Mouse (Mus musculus): ENCODE results near the gene Micu2. TPM values are rescaled to one million over a fixed set of nuclear protein-coding genes. Genes with fewer than 3 reads are reported as not detected.
A peak's percentile ranks its signal among the peaks of the same experiment; 100 is the strongest.

Gene Micu2
- polyA plus RNA-seq, 1 experiment from 2014 or later, result 84.5 TPM

DNA sequence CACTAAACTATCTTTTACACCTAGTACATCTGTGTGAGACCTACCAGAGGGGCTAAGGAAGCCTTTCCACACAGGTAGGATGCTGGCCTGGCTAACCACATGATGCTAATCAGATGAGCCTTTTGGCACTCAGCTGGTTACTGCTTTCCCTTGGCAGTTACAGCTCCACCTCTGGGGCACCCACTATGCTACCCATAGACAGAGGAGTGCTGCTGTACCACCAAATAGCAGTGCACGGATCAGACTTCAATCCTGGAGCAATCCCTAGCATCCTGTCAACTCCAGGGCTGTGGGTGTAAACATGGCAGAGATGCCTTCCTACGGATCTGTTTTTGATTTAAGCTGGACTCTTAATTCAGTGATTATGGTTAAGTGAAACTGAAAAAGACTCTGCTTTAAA lies 13.3 kb downstream of the Micu2 start:
- 79% methylated on average over 2 of the region's 2 CpGs for WGBS
- Histone ChIP-seq H3K9me3 (no peaks in the 10 kb centered on the region), H3K36me3 (peaks cover 7% of the 10 kb centered on the region; the same call in 1 of the 2 replicates), H3K4me1 (replicated peaks) (no peaks in the 10 kb centered on the region), H3K27ac (no peak overlapping the region), H3K27me3 (replicated peaks) (no peaks in the 10 kb centered on the region), H3K4me2 (replicated peaks) (no peak overlapping the region), H3K9ac (no peak overlapping the region), H3K4me3 (replicated peaks) (no peak overlapping the region)
- ATAC-seq, result no peak

DNA sequence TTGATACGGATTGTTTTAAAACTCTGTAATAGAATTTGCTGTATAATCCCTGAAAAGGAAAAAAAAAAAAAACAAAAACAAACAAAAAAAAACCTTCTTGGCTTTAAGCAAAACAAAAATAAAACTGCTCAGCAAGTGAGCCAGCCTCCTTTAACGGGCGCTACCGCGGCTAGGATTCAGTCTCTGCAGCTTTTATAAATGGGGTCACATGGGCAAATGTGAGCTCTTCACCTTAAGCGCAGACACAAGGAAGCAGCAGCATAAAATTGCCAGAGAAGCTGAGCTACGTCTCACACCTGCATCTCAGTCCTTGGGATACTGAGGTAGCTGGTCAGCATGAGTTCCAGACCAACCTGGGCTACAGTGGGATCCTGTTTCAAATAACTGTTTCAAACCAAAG lies 16.6 kb downstream of the Micu2 start:
- Histone ChIP-seq H3K27me3 (replicated peaks) (no peaks in the 10 kb centered on the region), H3K27ac (no peak overlapping the region), H3K36me3 (no peaks in the 10 kb centered on the region), H3K9ac (no peak overlapping the region), H3K4me3 (replicated peaks) (no peak overlapping the region), H3K9me3 (no peaks in the 10 kb centered on the region), H3K4me2 (replicated peaks) (no peak overlapping the region), H3K4me1 (replicated peaks) (no peaks in the 10 kb centered on the region)
- 53% methylated on average over 7 of the region's 7 CpGs for WGBS
- ATAC-seq, result no peak

DNA sequence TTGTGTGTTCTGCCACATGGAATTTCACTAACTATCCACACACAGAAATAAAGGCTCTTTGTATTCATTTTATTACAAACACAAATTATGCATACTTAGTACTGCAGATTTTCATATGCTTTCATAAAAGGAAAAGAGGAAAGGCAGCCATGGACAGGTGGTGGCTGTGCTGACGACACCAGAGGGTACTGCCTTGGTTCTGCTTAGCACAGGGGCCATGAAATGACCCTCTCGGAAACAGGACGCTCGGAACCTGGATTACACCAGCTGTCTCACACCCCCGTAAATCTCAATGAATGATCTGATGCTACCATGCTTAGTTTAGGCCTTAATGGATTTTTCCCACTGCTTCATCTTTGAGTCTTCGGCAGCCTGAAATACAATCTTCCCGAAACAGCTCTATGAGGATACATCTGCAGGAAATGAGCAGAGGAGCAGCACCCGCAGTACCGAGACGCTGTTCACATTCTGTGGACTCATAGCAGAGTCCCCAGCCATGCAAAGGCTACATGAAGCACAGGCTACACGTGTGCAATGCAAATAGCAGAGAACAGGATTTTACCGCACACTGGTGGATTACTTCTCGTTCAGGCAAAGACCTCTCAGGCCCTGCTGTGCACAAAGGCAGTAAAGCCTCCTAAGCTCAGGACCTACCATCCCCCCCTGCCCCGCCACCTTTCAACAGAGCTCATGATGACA lies 17.2 kb downstream of the Micu2 start:
- Histone ChIP-seq H3K4me3 (replicated peaks) (no peak overlapping the region), H3K27me3 (replicated peaks) (no peaks in the 10 kb centered on the region), H3K9me3 (no peaks in the 10 kb centered on the region), H3K4me1 (replicated peaks) (no peaks in the 10 kb centered on the region), H3K9ac (no peak overlapping the region), H3K4me2 (replicated peaks) (no peak overlapping the region), H3K27ac (no peak overlapping the region), H3K36me3 (no peaks in the 10 kb centered on the region)
- ATAC-seq, result no peak
- WGBS, result 51% methylated on average over 14 of the region's 14 CpGs

DNA sequence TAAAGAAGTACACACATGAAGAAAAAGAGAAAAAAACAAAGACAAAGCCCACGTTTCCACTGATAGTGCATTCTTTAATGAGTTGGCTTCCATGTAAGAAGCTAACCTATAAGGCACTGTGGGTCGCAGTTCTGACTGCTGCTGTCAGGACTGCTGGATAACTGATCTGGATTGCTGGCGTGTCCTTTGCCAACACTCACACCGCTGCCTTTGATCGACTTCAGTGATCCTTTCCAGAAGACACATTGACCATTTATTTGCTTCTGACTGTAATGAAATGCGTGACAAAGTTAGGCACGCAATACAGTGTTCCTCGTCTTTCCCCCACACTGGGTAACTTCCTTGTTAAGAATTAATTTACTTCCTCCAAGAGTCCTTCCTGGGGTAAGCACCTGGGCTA lies 18.3 kb downstream of the Micu2 start:
- Histone ChIP-seq H3K9me3 (no peaks in the 10 kb centered on the region), H3K9ac (no peak overlapping the region), H3K4me3 (replicated peaks) (no peak overlapping the region), H3K4me1 (replicated peaks) (no peaks in the 10 kb centered on the region), H3K27me3 (replicated peaks) (no peaks in the 10 kb centered on the region), H3K36me3 (no peaks in the 10 kb centered on the region), H3K4me2 (replicated peaks) (no peak overlapping the region), H3K27ac (no peak overlapping the region)
- WGBS, result 70% methylated on average over 8 of the region's 8 CpGs
- no peak for ATAC-seq

DNA sequence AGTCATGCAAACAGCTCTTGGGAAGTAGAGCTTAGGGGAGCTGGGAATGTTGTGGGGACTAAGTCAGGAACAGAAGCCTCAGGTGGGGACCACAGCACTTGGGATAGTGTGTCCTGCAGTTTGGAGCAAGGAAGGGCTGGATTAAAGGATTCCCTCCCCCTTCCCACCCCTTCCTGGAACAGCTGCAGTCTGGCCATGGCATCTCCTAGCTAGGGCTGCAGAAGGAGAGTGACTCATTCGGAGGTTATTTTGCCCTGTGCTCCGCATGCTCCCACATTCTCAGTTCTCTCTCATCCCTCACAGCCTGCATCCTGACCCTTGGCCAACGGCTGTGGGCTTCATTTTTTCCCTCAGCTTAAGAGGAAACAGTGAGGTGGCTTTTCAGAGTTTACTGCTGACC lies 18.9 kb downstream of the Micu2 start:
- Histone ChIP-seq H3K4me2 (replicated peaks) (no peak overlapping the region), H3K4me1 (replicated peaks) (no peaks in the 10 kb centered on the region), H3K4me3 (replicated peaks) (no peak overlapping the region), H3K36me3 (no peaks in the 10 kb centered on the region), H3K9ac (no peak overlapping the region), H3K9me3 (no peaks in the 10 kb centered on the region), H3K27me3 (replicated peaks) (no peaks in the 10 kb centered on the region), H3K27ac (no peak overlapping the region)
- 49% methylated on average over 3 of the region's 3 CpGs for WGBS
- no peak for ATAC-seq

DNA sequence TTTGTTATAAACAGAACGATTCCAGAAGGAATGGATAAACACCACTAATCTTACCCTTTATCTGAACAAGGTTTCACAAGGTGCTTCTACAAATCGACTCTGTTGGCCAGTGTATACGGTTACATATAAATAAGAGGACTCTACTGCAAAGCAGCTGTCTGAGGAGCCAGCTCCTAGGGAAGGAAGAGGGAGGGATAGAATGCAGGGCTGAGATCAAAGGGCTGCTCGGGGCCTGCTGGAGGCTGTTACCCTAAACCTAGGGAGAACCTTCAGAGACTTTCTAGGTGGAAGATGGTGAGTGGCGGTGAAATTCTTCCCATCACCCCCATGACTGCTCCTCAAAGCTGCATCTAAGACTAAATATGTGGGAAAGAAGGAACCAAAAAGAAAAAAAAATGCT lies 20.9 kb downstream of the Micu2 start:
- no peaks in the 10 kb centered on the region for H3K27me3 ChIP-seq (replicated peaks)
- H3K4me3 ChIP-seq (replicated peaks), result no peak overlapping the region
- no peak overlapping the region for H3K9ac ChIP-seq
- H3K4me1 ChIP-seq (replicated peaks), result no peaks in the 10 kb centered on the region
- no peak for ATAC-seq
- no peaks in the 10 kb centered on the region for H3K9me3 ChIP-seq
- WGBS, result 42% methylated on average over 5 of the region's 5 CpGs
- no peak overlapping the region for H3K4me2 ChIP-seq (replicated peaks)
- no peak overlapping the region for H3K27ac ChIP-seq
- no peaks in the 10 kb centered on the region for H3K36me3 ChIP-seq

DNA sequence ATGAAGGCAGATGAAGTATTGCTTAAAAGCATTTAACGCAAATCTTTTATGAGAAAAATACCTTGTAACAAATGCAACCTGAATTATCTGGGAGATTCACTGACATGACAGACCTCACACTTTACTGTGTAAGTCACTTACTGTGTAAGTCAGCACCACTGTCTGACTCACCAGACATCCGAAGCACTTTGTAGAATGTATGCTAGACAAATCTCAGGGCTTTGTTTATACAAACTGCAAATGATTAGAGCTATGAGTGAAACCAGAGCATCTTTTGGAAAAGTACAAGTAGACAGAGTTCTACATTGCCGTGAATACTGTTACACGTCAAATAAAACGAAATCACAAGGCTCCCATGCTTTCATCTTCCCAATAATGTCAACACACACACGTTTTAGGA lies 23.4 kb downstream of the Micu2 start:
- 33% methylated on average over 6 of the region's 6 CpGs for WGBS

DNA sequence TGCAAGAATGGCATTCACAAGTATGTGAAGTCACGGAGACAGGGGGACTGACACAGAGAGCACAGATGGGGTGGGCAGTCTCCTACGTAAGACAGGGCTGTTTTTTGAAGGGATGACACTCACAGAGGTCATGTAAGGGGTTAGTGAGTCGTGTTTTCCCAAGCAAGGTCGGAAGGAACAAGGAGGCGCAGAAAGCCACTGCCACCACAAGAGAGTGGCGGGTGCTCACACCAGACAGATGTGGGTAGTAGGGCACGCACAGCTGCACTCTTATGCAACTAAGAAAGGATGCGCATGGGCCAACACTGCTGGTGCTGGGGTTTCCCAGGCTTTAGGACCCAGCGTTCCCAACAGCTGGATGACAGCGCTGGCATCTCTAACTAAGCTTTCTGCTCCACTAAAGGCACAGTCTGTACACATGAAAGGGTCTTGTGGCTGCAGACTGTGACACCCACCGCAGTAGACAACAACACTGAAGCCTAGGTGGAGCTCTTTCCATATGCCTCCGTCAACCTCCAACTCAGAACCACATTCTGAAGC lies 27.0 kb downstream of the Micu2 start:
- Histone ChIP-seq H3K4me1 (replicated peaks) (no peaks in the 10 kb centered on the region), H3K27ac (no peak overlapping the region), H3K9ac (no peak overlapping the region), H3K27me3 (replicated peaks) (no peaks in the 10 kb centered on the region), H3K4me3 (replicated peaks) (no peak overlapping the region), H3K36me3 (peaks cover 2% of the 10 kb centered on the region; the same call in 1 of the 2 replicates), H3K4me2 (replicated peaks) (no peak overlapping the region), H3K9me3 (no peaks in the 10 kb centered on the region)
- ATAC-seq, result no peak
- 81% methylated on average over 12 of the region's 12 CpGs for WGBS

More for the DNA sequence above, 23.4 kb downstream of the Micu2 start:
- Histone ChIP-seq H3K36me3 (no peaks in the 10 kb centered on the region), H3K4me3 (replicated peaks) (no peak overlapping the region), H3K9me3 (no peaks in the 10 kb centered on the region), H3K27ac (no peak overlapping the region), H3K27me3 (replicated peaks) (no peaks in the 10 kb centered on the region), H3K4me1 (replicated peaks) (no peaks in the 10 kb centered on the region), H3K4me2 (replicated peaks) (no peak overlapping the region), H3K9ac (no peak overlapping the region)
- peak; percentile 62; the same call in 1 of the 2 replicates for ATAC-seq

DNA sequence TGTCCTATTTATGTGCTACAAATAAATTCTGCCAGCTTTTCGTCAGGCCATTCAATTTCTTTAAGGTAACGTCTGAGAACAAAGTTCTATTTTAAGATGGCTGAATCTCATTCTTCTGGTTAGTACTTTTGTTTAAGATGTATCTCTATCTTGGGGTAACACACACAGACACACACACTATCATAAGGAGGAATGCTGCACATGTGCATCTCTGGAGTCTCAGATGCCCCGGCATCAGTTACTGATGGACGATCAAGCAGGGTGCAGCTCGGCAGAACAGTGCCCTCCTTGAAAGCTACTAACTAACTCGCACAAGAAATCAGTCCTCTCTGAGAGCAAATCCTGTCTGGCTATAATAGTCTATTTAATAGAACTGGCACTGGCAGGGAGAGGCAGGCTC lies 30.2 kb downstream of the Micu2 start:
- H3K36me3 ChIP-seq, result peaks cover 2% of the 10 kb centered on the region; the same call in 1 of the 2 replicates
- no peak overlapping the region for H3K4me2 ChIP-seq (replicated peaks)
- H3K27me3 ChIP-seq (replicated peaks), result no peaks in the 10 kb centered on the region
- no peak overlapping the region for H3K4me3 ChIP-seq (replicated peaks)
- no peaks in the 10 kb centered on the region for H3K4me1 ChIP-seq (replicated peaks)
- no peak for ATAC-seq
- H3K27ac ChIP-seq, result no peak overlapping the region
- no peak overlapping the region for H3K9ac ChIP-seq
- H3K9me3 ChIP-seq, result no peaks in the 10 kb centered on the region
- 73% methylated on average over 6 of the region's 6 CpGs for WGBS

DNA sequence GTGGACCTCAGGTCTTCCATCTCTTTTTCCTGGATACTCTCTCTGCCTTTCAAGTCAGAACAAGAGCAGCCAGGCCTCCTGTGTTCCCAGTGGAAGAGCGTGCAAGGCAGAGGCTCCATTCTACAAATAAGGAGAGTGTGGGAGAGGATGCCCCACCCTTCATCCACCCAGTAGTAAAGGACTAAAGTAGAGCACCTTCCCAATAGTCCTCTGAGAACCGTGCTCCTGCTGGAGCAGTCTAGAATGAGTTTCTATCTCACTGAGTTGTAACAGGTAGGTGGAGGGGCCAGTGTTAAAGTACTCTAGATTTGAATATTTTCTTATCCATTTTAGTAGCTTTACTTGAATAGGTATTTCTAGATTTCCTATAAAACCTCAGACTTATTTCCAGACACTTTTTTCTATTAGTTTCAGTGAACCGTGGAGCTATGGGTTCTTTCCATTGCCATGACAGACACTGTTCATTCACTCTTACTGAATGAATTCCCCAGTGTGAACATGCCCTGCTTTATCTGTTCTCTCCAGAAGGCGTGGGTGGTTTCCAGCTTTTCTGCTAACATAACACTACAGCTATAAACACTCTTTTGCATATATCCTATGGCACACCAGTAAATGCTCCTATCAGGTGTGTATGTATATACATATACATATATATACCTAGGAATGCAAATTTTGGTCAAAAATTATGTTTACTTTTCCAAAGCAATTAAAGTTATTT lies 31.8 kb downstream of the Micu2 start:
- Histone ChIP-seq H3K27ac (no peak overlapping the region), H3K4me1 (replicated peaks) (0 out of 2 replicates have a peak, but pooled peaks cover 2% of the 10 kb centered on the region)
- WGBS, result 78% methylated on average over 4 of the region's 4 CpGs

DNA sequence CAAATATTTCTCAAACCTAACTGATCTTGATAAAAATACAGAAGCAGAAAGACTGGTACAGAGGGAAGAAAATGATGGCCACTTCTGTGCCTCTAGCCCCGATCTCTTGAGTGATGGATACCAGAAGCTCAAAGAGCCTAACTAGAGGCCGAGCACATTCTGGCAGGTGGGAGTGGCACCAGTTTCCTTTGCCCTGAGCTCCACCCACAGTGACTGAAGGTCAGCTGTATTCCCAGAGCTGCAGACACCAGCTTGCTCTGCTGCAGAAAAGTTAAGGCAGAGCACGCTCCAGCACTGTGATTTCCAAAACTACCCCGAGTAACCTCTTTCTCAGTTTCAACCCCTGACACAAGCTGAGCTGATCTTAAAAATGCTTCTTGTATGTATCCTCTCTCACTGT lies 37.2 kb downstream of the Micu2 start:
- H3K9me3 ChIP-seq, result no peaks in the 10 kb centered on the region
- 0 out of 2 replicates have a peak, but pooled peaks have one; percentile 69 for ATAC-seq
- 0 out of 2 replicates have a peak, but pooled peaks cover 2% of the 10 kb centered on the region for H3K4me1 ChIP-seq (replicated peaks)
- H3K36me3 ChIP-seq, result no peaks in the 10 kb centered on the region
- 37% methylated on average over 4 of the region's 4 CpGs for WGBS
- H3K9ac ChIP-seq, result no peak overlapping the region
- H3K4me2 ChIP-seq (replicated peaks), result no peak overlapping the region
- H3K4me3 ChIP-seq (replicated peaks), result no peak overlapping the region
- no peaks in the 10 kb centered on the region for H3K27me3 ChIP-seq (replicated peaks)
- no peak overlapping the region for H3K27ac ChIP-seq

More for the DNA sequence above, 31.8 kb downstream of the Micu2 start:
- H3K9me3 ChIP-seq, result no peaks in the 10 kb centered on the region
- peaks cover 2% of the 10 kb centered on the region; the same call in 1 of the 2 replicates for H3K36me3 ChIP-seq
- ATAC-seq, result no peak
- H3K4me2 ChIP-seq (replicated peaks), result no peak overlapping the region
- no peak overlapping the region for H3K4me3 ChIP-seq (replicated peaks)
- H3K9ac ChIP-seq, result no peak overlapping the region
- H3K27me3 ChIP-seq (replicated peaks), result no peaks in the 10 kb centered on the region

DNA sequence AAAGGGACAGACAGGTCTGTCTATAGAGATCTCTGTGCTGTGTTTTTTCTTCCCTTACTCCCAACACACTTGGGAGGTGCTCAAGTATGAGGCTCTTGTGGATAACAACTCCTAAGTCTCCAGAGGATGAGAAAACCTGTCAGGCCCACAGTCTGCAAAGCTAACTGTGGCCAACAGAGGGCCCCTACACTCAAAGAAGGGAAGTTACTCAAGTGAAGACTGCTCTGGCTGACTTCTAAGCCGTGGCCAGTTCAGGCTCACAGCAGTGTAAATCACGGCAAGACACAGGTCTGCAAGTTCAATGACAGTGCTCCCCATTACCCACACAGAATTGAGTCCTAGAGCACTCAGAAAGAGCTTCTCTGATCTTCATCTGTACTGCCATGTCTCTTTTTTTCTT lies 48.0 kb downstream of the Micu2 start:
- no peak for ATAC-seq

More for the DNA sequence above, 48.0 kb downstream of the Micu2 start:
- H3K4me1 ChIP-seq (replicated peaks), result no peaks in the 10 kb centered on the region
- H3K9me3 ChIP-seq, result no peaks in the 10 kb centered on the region
- no peaks in the 10 kb centered on the region for H3K27me3 ChIP-seq (replicated peaks)
- 35% methylated on average over 2 of the region's 2 CpGs for WGBS
- H3K4me3 ChIP-seq (replicated peaks), result no peak overlapping the region
- H3K4me2 ChIP-seq (replicated peaks), result no peak overlapping the region
- H3K36me3 ChIP-seq, result 0 out of 2 replicates have a peak, but pooled peaks cover 11% of the 10 kb centered on the region
- no peak overlapping the region for H3K9ac ChIP-seq
- no peak overlapping the region for H3K27ac ChIP-seq
